Mouse (Mus musculus): ENCODE results near the gene Rmnd5a.
A peak's percentile ranks its signal among the peaks of the same experiment; 100 is the strongest.

DNA sequence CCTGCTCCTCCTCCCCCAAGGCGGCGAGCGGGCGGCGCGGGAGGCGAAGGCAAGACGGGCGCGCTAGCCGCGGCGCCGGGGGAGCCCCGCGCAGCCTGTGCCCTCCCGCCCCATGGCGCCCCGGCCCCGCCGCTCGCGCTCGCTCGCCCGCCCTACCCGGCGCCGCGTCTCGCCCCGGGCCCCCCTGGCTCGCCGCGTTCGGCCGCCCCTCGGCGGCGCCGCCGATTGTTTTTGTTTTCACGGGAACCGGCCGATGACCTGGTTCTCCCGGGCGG is 283 bp downstream of the Rmnd5a start:
- TF ChIP-seq SIN3A (IDR thresholded peaks at IDR 0.05; ENCODE audit: low read length) (no peak), CTCF (IDR thresholded peaks at IDR 0.05 in 2 of 3, conservative IDR thresholded peaks at IDR 0.05 in 1 of 3; ENCODE audit: control insufficient read depth in 1 of 3, insufficient read depth in 1 of 3, low read depth in 2 of 3, low read length in 3 of 3, poor library complexity in 1 of 3, severe bottlenecking in 1 of 3) (0 out of 6 replicates have a peak, but pooled peaks of 1 of the 3 experiments have one; percentile 6), EP300 (IDR thresholded peaks at IDR 0.05; ENCODE audit: low read depth in 1 of 2, low read length in 2 of 2) (no peak), CHD2 (IDR thresholded peaks at IDR 0.05; ENCODE audit: low read length) (no peak), MEF2A (IDR thresholded peaks at IDR 0.05; ENCODE audit: extremely low read depth, insufficient replicate concordance, low read depth, low read length, poor library complexity, severe bottlenecking) (no peak), POLR2A (IDR thresholded peaks at IDR 0.05; ENCODE audit: control insufficient read depth in 1 of 2, insufficient read depth in 1 of 2, low read depth in 1 of 2, low read length in 2 of 2, poor library complexity in 1 of 2) (peak in 1 of 2 experiments; percentile 69; a peak in 2 of 4 replicates), POLR2AphosphoS2 (IDR thresholded peaks at IDR 0.05; ENCODE audit: low read length) (no peak), CHD1 (IDR thresholded peaks at IDR 0.05; ENCODE audit: low read depth, low read length) (no peak), USF1 (IDR thresholded peaks at IDR 0.05; ENCODE audit: low read depth, low read length) (no peak), E2F4 (IDR thresholded peaks at IDR 0.05; ENCODE audit: borderline replicate concordance, low read depth, low read length) (no peak), ELF1 (IDR thresholded peaks at IDR 0.05; ENCODE audit: low read depth, low read length) (no peak), RAD21 (IDR thresholded peaks at IDR 0.05; ENCODE audit: low read depth, low read length) (no peak)
